Mouse (Mus musculus): Measurements from ENCODE around the gene Kank2.
"Not testable (repeated sequence)": the region's sequence is repeated elsewhere in the genome, so short reads cannot be mapped to it uniquely, and the experiment has no call there.

DNA sequence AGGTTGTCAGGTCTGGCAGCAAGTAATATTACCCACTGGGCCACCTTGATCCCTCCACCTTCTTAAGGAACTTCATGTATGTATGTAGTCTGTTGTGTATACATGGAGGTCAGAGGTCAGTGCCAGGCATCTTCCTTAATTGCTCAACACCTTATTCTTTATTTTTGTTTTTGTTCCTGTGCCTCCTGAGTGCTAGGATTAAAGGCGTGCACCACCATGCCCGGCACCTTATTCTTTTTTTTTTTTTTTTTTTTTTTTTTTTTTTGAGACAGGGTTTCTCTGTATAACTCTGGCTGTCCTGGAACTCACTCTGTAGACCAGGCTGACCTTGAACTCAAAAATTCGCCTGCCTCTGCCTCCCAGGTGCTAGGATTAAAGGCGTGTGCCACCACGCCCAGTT is 25.1 kb downstream of the Kank2 start:
- not testable (repeated sequence) for TF ChIP-seq POLR2A (IDR thresholded peaks at IDR 0.05; ENCODE audit: borderline replicate concordance, control insufficient read depth, low read depth, low read length); CTCF (IDR thresholded peaks at IDR 0.05; ENCODE audit: control insufficient read depth, insufficient read depth, low read length)
